Mouse (Mus musculus) stomach, postnatal 0 days (tissue): ENCODE measurements at regions not wholly inside any gene's neighbourhood (a gene's known extent, or its start where the extent isn't known, plus 50 kb on each side); places are given as distances from the start of the nearest gene placed in this dataset. TPM values are rescaled to one million over a fixed set of nuclear protein-coding genes. Genes with fewer than 3 reads are reported as not detected.

ENCODE experiments used
- ATAC-seq: fragments of 200-750 bp; cut with Nextera tagmentation; 2 replicates; pipeline ENCODE4 v1.8.0; 2017; ENCODE audit not compliant: low FRiP score, low TSS enrichment
- DNase-seq: peaks from one replicate; pipeline ENCODE4 v3.0.0-alpha.2; 2016; ENCODE audit warnings: low spot score
- H3K27ac ChIP-seq: fragments of 300-500 bp; sonication (generic); replicated peaks from 2 replicates; pipeline ENCODE4 v1.5.1; 2014; ENCODE audit warnings: mild to moderate bottlenecking, control low read depth
- H3K27me3 ChIP-seq: fragments of 300-500 bp; sonication (generic); 2 replicates; pipeline ENCODE4 v1.6.1; 2014; ENCODE audit warnings: low read length; ENCODE audit not compliant: control insufficient read depth, insufficient read depth
- H3K36me3 ChIP-seq: fragments of 300-500 bp; sonication (generic); 2 replicates; pipeline ENCODE4 v1.6.1; 2014; ENCODE audit warnings: low read length, mixed read lengths; ENCODE audit not compliant: control insufficient read depth, insufficient read depth
- H3K4me1 ChIP-seq: fragments of 300-500 bp; sonication (generic); replicated peaks from 2 replicates; pipeline ENCODE4 v1.6.1; 2014; ENCODE audit warnings: antibody characterized with exemption; ENCODE audit not compliant: control insufficient read depth, insufficient read depth
- H3K4me2 ChIP-seq: fragments of 300-500 bp; sonication (generic); replicated peaks from 2 replicates; pipeline ENCODE4 v1.6.1; 2014; ENCODE audit warnings: low read depth, mild to moderate bottlenecking, control low read depth, moderate library complexity
- H3K4me3 ChIP-seq: fragments of 300-500 bp; sonication (generic); 2 replicates; pipeline ENCODE4 v1.5.1; 2014; ENCODE audit warnings: low read depth, low read length, control low read depth
- H3K9ac ChIP-seq: fragments of 300-500 bp; sonication (generic); 2 replicates; pipeline ENCODE4 v1.6.1; 2014; ENCODE audit warnings: mild to moderate bottlenecking, low read length, control low read depth, mixed read lengths
- H3K9me3 ChIP-seq: fragments of 300-500 bp; sonication (generic); 2 replicates; pipeline ENCODE4 v1.6.1; 2016; ENCODE audit warnings: low read length; ENCODE audit not compliant: control insufficient read depth
- CTCF ChIP-seq: IDR thresholded peaks from 2 replicates; pipeline ENCODE4 v1.5.1; 2016; ENCODE audit warnings: antibody characterized with exemption, low read depth, mild to moderate bottlenecking, moderate library complexity
- EP300 ChIP-seq: optimal IDR thresholded peaks from 2 replicates; pipeline ENCODE3; 2016; ENCODE audit warnings: antibody characterized with exemption
- WGBS: fragments of 180-500 bp; shearing (Covaris S2); extraction: QIAGEN DNeasy Blood & Tissue Kit; methylation state at CpG from one replicate; pipeline ENCODE4 v1.1.7; 2014; 5-methylcytosine and 5-hydroxymethylcytosine counted together
- microRNA-seq: library from miRNA; unstranded; fragments of <30 nt; microRNA quantifications from one replicate; pipeline ENCODE4, GENCODE M21; 2016

GRCm38 (mm10) chr2:84274038-84274724, 151.0 kb downstream of the Calcrl start:
- no peaks in the 10 kb centered on the region for H3K36me3 ChIP-seq
- ATAC-seq (no peak), DNase-seq (no peak)
- WGBS = 50% methylated on average over 6 of the region's 6 CpGs
- H3K9me3 ChIP-seq = no peaks in the 10 kb centered on the region
- no peak overlapping the region for H3K4me2 ChIP-seq
- H3K4me3 ChIP-seq = no peak overlapping the region
- no peak overlapping the region for H3K9ac ChIP-seq
- no peaks in the 10 kb centered on the region for H3K27me3 ChIP-seq
- no peaks in the 10 kb centered on the region for H3K4me1 ChIP-seq
- H3K27ac ChIP-seq = no peak overlapping the region
- TF ChIP-seq CTCF = no peak
- TF ChIP-seq EP300 = no peak

DNA sequence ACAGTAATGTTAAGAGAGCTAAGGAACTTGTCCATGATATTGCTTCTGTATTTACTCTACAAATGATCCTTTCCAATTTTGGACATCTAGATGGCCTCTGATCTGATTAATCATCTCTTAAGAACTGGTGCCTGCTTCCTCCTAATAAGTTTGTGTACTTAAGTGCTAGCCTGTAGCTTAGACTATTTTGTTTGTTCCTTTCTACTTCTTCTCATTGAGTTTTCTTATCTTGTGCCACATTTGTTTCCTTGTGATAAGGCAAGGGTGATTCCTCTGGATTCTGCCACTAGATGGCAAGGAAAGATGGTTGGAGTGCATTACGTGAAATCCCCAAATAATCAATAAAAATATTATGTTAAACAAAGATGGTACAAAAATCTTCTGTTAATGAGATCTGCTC, 148.0 kb downstream of the Calcrl start:
- Histone ChIP-seq H3K36me3 (no peaks in the 10 kb centered on the region), H3K9ac (no peak overlapping the region), H3K4me3 (no peak overlapping the region), H3K27ac (no peak overlapping the region), H3K9me3 (no peaks in the 10 kb centered on the region), H3K27me3 (no peaks in the 10 kb centered on the region), H3K4me1 (no peaks in the 10 kb centered on the region), H3K4me2 (no peak overlapping the region)
- TF ChIP-seq CTCF (no peak), EP300 (no peak)
- 65% methylated on average over 1 of the region's 1 CpGs for WGBS
- DNase-seq = no peak
- ATAC-seq = no peak

Small RNA genes lying in the stretch of these regions (microRNA-seq; reads per million reads assigned to microRNA genes)
- not detected for gene Gm25972
